Mouse (Mus musculus) macrophage (primary cell): ENCODE results near the gene Gm45837. TPM values are rescaled to one million over a fixed set of nuclear protein-coding genes. Genes with fewer than 3 reads are reported as not detected.

Experiments used
- H3K27ac ChIP-seq: fragments of 350-480 bp; formaldehyde crosslinking; 2 replicates; pipeline ENCODE4 v1.9.0; 2021
- H3K36me3 ChIP-seq: fragments of 350-480 bp; formaldehyde crosslinking; 2 replicates; pipeline ENCODE4 v1.9.0; 2021; ENCODE audit errors: inconsistent target
- H3K4me3 ChIP-seq: fragments of 350-480 bp; formaldehyde crosslinking; 2 replicates; pipeline ENCODE4 v1.9.0; 2021; ENCODE audit errors: inconsistent target
- H3K79me2 ChIP-seq: fragments of 350-480 bp; formaldehyde crosslinking; 2 replicates; pipeline ENCODE4 v1.9.0; 2021; ENCODE audit errors: inconsistent target
- WGBS: methylation state at CpG from one replicate; pipeline ENCODE4 v1.1.7; 2026; ENCODE audit warnings: inconsistent platforms; ENCODE audit not compliant: missing documents; 5-methylcytosine and 5-hydroxymethylcytosine counted together
- polyA plus RNA-seq: library from polyadenylated mRNA; stranded (reverse); fragments of 250-400 nt; gene quantifications from 3 replicates; pipeline ENCODE4 v1.2.4, GENCODE M21; 2018; ENCODE audit warnings: inconsistent platforms

Gene Gm45837
- polyA plus RNA-seq, 1 experiment from 2014 or later = not detected

DNA sequence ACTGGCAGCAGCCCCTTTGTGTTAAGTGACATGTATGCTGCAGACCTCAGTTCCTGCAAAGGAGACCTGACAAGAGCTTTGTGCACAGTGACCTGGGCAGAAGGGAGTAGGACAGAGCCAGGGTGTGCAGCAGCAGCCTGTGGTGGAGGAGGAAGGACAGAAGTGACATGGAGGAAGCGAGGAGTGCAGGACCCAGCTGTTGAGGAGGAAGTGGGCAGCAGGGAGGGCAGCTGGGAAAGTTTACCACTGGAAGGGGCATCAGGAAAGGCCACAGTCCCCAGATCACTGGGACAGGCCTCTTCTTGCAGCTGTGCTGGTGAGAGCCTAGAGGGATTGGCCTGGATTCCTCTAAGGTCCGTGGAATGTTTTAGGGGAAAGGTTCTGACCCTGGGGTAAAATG is 31.0 kb upstream of the Gm45837 start:
- WGBS = 20% methylated on average over 2 of the region's 2 CpGs
- Histone ChIP-seq H3K79me2 (peaks cover 88% of the 10 kb centered on the region), H3K27ac (peak overlapping the region; percentile 94), H3K36me3 (peaks cover 23% of the 10 kb centered on the region), H3K4me3 (peak overlapping the region; percentile 63)

DNA sequence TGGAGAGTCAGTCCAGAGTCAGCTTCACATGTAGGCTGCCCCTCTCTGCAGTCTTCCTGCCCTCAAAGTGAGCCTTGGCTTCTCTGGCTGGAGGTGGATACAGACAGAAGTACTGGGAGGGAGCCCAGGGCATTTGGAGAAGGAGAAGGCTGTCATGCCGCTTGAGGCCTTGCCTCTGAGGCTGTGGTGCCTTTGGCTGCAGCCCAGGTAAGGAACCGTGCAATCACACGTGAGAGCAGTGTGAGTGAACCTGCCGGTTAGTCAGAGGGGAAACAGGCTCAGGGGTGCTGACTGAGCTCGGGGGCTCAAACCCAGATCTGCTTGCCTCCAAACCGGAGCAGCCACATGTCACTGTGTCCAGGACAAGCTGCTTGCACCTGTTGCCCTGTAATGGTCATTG is 29.2 kb upstream of the Gm45837 start:
- Histone ChIP-seq H3K79me2 (peaks cover 88% of the 10 kb centered on the region), H3K4me3 (no peak overlapping the region), H3K36me3 (peaks cover 10% of the 10 kb centered on the region), H3K27ac (peak overlapping the region; percentile 97)
- 60% methylated on average over 6 of the region's 6 CpGs for WGBS

DNA sequence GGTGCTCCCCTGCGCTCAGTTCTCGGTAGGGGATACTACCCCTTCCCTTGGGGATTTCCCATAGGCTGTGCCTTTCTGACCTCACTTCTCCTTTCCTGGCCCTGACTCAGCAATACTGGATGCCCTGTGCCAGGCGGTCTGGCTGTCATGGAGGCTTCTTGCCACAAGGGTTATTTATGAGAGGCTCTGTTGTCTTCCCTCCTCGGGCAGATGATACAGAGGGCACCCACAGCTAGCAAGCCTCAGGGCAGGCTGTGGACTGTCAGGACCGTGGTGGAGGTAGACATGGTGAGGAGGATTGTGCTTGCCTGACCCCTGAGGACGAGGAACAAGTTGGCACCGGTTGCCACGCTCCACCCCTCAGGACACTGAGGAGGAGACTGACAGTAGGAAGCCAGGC is 28.3 kb upstream of the Gm45837 start:
- H3K4me3 ChIP-seq = peak overlapping the region; percentile 20; the same call in 1 of the 2 replicates
- peaks cover 88% of the 10 kb centered on the region for H3K79me2 ChIP-seq
- H3K27ac ChIP-seq = peak overlapping the region; percentile 97
- peaks cover 13% of the 10 kb centered on the region for H3K36me3 ChIP-seq
- 4% methylated on average over 8 of the region's 8 CpGs for WGBS

DNA sequence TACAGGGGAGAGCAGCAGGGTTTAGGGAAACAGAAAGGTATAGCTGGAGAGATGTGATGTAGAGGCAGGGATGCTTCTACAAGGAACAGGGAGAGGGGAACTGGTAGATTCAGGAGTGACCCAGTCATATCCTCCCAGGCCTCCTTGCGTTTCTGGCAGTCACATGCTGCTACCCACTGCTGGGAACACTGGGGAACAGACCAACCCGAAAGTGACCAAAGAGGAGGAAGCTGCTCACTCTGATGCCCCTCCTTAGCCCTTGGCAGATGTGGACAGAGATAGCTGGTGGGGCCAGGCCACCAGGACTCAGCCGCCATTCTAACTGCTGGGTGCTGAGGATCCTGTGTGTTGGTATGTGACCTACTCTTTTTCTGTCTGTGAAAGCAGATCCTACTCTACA is 26.9 kb upstream of the Gm45837 start:
- 6% methylated on average over 3 of the region's 3 CpGs for WGBS
- peak overlapping the region; percentile 40 for H3K4me3 ChIP-seq
- H3K36me3 ChIP-seq = peaks cover 27% of the 10 kb centered on the region

DNA sequence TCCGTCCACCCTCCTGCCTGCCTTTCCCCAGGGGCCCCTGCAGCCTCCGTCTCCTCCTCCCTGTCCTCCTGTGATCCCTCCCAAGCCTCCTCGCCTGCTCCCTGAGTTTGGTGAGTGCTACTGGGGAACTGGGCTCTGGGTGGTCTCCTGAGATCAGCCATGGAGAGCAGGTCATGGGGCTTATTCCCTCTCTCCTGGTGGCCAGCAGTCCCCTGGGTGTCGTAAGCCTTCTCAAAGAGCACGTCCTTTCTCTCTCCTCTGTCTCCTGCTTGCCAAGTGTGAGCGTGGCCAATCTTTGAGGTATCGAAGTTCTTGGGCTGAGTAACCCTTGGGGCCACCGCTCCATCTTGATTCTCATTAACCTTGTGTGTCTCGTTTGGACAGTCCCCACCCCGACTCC is 25.8 kb upstream of the Gm45837 start:
- Histone ChIP-seq H3K79me2 (peaks cover 87% of the 10 kb centered on the region), H3K4me3 (peak overlapping the region; percentile 40), H3K27ac (peak overlapping the region; percentile 97), H3K36me3 (peaks cover 33% of the 10 kb centered on the region)
- 79% methylated on average over 10 of the region's 10 CpGs for WGBS

More for the DNA sequence above, 26.9 kb upstream of the Gm45837 start:
- Histone ChIP-seq H3K27ac (peak overlapping the region; percentile 97), H3K79me2 (peaks cover 91% of the 10 kb centered on the region)

DNA sequence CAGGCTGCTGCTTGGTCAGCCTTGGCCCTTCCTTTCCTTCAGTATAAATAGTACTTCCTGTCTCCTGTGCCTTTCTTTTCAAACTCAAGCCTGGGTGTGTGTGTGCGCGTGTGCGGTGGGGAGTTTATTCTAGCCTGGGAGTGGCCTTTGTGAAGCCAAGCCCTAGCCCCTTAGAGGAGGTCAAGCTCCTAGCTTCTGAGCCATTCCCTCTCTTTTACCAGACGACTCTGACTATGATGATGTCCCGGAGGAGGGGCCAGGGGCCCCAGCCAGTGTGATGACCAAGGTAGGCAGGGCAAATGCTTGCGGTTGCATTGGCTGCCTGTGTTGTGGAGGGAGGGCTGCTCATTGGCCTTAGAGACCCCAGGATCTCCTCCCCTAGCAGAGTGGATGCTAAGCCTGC is 25.4 kb upstream of the Gm45837 start:
- H3K27ac ChIP-seq = peak overlapping the region; percentile 97
- H3K36me3 ChIP-seq = peaks cover 37% of the 10 kb centered on the region
- H3K4me3 ChIP-seq = peak overlapping the region; percentile 40; the same call in 1 of the 2 replicates
- H3K79me2 ChIP-seq = peaks cover 87% of the 10 kb centered on the region
- 77% methylated on average over 6 of the region's 6 CpGs for WGBS

DNA sequence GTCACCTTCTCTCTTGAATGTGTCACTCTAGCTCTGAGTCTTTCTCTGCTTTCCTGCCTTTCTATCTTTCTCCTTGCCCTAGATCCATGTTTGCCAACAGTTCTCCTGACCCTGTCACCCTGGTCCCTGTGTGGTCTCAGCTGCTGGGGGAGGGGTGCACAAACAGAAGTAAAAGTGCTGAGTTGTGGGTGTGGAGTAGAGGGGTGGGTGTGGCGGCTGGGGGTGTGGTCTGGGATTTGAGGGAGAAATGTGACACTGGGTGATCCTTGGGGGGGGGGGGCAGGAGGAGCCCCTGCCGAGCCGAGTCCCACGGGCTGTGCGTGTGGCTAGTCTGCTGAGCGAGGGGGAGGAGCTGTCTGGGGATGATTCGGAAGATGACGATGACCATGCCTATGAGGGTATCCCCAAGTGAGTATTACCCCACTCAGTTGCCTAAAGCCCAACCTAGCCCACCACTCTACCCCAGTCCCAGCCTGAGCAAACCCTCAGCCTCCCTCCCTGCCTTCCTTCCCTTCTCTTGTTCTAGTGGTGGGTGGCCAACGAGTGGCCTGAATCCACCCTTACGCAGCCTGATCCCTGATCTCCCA is 24.7 kb upstream of the Gm45837 start:
- Histone ChIP-seq H3K36me3 (peaks cover 44% of the 10 kb centered on the region), H3K79me2 (peaks cover 87% of the 10 kb centered on the region), H3K27ac (peak overlapping the region; percentile 97), H3K4me3 (peak overlapping the region; percentile 5; the same call in 1 of the 2 replicates)
- WGBS = 83% methylated on average over 9 of the region's 10 CpGs

DNA sequence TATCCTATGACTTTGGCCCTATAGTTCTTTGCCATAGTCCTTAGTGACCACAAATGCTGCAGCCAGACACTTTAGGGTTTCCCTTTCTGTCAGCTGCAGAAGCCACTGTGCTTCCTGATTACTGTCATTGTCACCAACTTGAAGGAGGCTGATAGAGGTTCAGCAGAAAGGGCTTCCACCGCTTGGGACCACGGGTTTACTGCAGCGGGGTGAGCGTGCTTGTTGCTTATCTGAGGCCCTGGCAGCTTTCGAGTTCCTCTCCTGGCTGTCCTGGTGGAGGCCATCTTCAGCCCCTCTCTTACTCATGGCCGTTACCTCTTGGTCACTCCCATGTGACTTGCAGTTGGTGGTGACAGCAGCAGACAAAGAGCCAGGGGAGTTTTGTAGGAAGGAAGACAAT is 21.4 kb upstream of the Gm45837 start:
- Histone ChIP-seq H3K27ac (peak overlapping the region; percentile 75), H3K4me3 (no peak overlapping the region), H3K36me3 (peaks cover 76% of the 10 kb centered on the region), H3K79me2 (peaks cover 96% of the 10 kb centered on the region)
- 24% methylated on average over 6 of the region's 6 CpGs for WGBS

DNA sequence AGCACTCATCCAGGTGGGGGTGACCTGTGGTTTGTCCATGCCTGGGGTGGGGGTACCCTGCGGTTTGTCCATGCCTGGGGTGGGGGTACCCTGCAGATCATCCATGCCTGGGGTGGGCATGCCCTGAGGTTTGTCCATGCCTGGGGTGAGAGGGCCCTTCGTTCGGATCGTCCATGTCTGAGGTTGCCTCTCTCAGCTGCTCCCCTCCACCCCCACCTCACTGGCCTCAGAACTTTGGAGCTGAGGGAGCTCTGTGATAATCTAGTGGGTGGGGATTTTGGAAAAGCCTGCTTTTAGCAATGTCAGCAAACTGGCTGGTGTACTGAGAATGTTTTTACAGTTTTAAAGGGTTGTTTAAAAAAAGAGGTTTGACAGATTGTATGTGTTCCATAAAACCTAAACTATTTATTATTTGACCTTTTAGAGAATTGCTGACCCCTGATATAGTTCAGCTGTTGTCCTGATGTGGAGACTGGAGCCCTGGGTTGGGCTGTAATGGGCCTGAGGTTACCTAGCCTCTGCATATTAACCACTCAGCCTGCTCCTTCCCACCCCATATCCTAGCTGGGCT is 18.7 kb upstream of the Gm45837 start:
- Histone ChIP-seq H3K79me2 (peaks cover 93% of the 10 kb centered on the region), H3K27ac (no peak overlapping the region), H3K4me3 (no peak overlapping the region), H3K36me3 (peaks cover 94% of the 10 kb centered on the region)
- 98% methylated on average over 4 of the region's 4 CpGs for WGBS

DNA sequence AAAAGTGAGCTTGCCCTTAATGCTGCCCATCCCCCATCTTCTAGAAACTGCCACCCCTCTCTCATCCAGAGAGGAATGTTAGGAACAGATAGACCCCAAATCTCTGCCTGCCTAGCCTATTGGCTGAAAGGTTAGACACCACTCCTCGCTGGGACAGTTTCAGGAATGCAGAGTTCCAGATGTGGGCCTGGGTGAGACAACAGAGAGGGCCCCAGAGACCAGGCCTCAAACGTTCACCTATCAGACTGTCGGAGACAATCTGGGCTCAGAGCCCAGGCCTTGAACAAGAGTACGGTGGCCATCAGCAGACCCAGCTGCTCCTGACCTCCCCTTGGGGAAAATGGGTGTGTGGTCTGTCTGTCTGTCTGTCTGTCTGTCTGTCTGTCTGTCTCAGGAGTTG is 17.7 kb upstream of the Gm45837 start:
- H3K79me2 ChIP-seq = peaks cover 93% of the 10 kb centered on the region; the same call in 1 of the 2 replicates
- no peak overlapping the region for H3K4me3 ChIP-seq
- no peak overlapping the region for H3K27ac ChIP-seq
- 100% methylated on average over 4 of the region's 4 CpGs for WGBS
- H3K36me3 ChIP-seq = peaks cover 94% of the 10 kb centered on the region

DNA sequence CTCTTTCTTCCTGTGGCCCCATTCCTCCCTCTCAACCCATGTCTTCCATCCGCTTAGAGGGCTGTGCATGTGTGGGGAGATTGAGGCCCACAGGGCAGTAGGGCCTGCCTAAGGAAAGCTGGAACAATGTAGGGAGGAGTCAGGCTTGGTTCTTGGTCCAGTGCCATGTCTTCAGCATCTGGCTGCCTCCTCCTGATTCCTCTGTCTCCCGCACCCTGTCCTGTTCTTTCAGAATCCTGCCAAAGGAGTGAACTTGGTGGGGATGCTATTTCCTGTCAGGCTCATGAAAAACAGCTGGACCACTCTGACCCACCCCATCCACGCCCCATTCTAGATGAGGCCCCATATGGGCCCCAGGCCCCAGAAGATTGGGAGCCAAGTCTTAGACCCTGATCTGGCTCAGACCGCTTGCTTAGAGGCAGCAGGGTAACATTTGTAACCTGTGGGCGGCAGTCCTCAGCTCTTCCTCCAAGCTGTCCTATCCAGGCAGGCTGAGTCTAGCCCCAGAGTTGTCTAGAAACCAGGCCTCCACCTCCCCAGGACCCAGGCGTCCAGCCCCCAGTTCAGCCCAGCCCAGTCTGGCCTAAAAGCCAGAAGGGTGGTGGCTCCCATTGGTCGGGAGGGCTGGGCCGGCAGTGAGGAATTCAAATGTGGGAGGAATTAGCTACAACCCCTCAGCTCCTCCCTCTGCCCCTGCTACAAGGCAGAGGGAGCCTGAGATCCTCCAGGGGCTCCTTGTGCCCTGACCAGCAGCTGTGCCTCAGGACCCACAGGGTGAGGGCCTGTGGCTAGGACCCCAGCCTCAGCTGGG is 16.8 kb upstream of the Gm45837 start:
- 95% methylated on average over 8 of the region's 8 CpGs for WGBS
- peaks cover 94% of the 10 kb centered on the region for H3K36me3 ChIP-seq

DNA sequence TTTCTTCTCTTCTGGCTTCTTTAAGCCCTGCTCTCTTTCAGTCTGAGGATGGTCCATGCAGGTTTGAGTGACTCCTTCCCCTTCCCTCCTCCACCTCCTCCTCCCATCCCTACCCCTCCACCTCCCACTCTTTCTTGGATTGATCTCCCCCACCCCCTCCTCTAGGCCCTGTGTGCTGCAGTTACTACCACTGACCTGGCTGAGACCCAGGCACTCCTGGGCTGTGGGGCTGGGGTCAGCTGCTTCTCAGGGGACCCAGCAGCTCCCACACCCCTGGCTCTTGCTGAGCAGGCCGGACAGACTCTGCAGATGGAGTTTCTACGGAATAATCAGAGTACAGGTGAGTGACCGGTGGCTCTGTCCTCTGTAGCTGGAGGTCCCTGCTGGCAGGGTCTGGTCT is 16.1 kb upstream of the Gm45837 start:
- Histone ChIP-seq H3K36me3 (peaks cover 99% of the 10 kb centered on the region), H3K27ac (no peak overlapping the region), H3K4me3 (no peak overlapping the region), H3K79me2 (peaks cover 95% of the 10 kb centered on the region; the same call in 1 of the 2 replicates)
- WGBS = 89% methylated on average over 3 of the region's 3 CpGs

More for the DNA sequence above, 16.8 kb upstream of the Gm45837 start:
- no peak overlapping the region for H3K27ac ChIP-seq
- H3K79me2 ChIP-seq = peaks cover 93% of the 10 kb centered on the region; the same call in 1 of the 2 replicates
- no peak overlapping the region for H3K4me3 ChIP-seq

DNA sequence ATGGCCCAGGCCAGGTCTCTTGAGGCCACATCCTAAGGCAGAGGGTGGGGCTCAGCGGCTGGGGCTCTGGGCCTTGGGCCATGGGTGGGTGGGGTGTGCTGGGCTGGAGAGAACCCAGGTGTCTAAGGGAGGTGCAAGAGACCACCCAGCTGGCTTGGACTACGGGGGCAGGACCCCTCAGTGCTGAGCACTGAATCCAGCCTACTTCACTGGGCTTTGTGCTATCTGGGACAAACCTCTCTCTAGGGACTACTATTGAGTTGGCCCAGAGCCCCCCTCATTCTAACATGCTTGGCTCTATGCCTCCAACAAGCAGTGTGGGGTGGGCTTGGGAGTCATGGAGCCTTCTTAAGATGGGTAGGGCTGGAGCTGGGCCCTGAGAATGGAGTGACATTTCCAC is 15.2 kb upstream of the Gm45837 start:
- Histone ChIP-seq H3K36me3 (peaks cover 98% of the 10 kb centered on the region), H3K4me3 (no peak overlapping the region), H3K79me2 (peaks cover 93% of the 10 kb centered on the region; the same call in 1 of the 2 replicates), H3K27ac (no peak overlapping the region)
- WGBS = 100% methylated on average over 2 of the region's 2 CpGs

DNA sequence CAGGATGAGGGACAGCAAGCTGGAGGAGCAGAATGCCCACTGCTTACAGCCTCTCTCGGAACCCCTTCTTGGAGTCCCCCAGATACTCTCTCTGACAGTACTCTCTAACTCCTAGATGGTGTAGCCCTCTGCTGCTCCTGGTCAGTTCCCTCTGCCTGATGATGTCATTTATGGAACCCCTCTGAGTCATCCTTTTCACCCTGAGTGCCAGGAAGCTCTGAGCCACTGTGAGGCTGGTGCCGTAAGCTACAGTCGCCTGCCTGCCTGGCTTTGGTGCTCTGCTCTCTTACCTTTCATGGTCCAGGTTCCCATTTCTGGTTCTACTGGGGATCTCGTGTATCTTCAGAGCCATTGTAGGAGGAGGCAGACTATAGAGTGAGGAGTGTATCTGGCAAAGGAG is 13.5 kb upstream of the Gm45837 start:
- Histone ChIP-seq H3K79me2 (peaks cover 85% of the 10 kb centered on the region; the same call in 1 of the 2 replicates), H3K27ac (no peak overlapping the region), H3K4me3 (no peak overlapping the region), H3K36me3 (peaks cover 98% of the 10 kb centered on the region)
- WGBS = 82% methylated on average over 4 of the region's 4 CpGs

DNA sequence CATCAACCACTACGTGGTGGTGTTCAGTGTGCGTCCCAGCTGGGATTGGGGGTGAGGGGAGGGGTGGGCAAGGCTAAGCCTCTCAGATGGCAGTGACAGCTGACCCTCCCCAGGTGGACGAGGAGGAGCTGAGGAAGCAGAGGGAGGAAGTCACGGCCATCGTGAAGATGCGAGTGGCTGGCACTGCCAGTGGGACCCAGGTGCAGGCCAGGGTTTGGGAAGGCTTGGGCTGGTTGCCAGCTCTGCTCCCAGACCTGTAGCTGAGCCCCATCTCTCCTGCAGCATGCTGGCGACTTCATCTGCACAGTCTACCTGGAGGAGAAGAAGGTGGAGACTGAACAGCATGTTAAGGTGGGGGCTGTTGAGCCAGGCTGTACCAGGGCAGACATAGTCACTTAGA is 9.2 kb upstream of the Gm45837 start:
- H3K27ac ChIP-seq = no peak overlapping the region
- H3K36me3 ChIP-seq = peaks cover 98% of the 10 kb centered on the region
- H3K4me3 ChIP-seq = no peak overlapping the region
- 84% methylated on average over 7 of the region's 7 CpGs for WGBS
- H3K79me2 ChIP-seq = peaks cover 55% of the 10 kb centered on the region; the same call in 1 of the 2 replicates
